Mouse (Mus musculus) spleen, postnatal 36 days (tissue): ENCODE measurements around the gene Fam102a.

Source experiments
- DNase-seq, 2 experiments: peaks; one replicate each; pipeline ENCODE4 v3.0.0; 2022; ENCODE audit warnings: low spot score in 2 of 2, mixed read lengths in 1 of 2

Fam102a gene

GRCm38 (mm10) chr2:32514335-32514734, 20.8 kb upstream of the Fam102a start:
- no peak for DNase-seq

GRCm38 (mm10) chr2:32517233-32517867, 17.8 kb upstream of the Fam102a start:
- DNase-seq, result no peak

- DNase-seq, result no peak
Observed at GRCm38 (mm10) chr2:32520034-32520990, 14.8 kb upstream of the Fam102a start.

- DNase-seq, result no peak
Observed at GRCm38 (mm10) chr2:32524536-32525031, 10.5 kb upstream of the Fam102a start.

- no peak for DNase-seq
Observed at GRCm38 (mm10) chr2:32525816-32526215, 9.3 kb upstream of the Fam102a start.

GRCm38 (mm10) chr2:32527468-32527966, 7.6 kb upstream of the Fam102a start:
- no peak for DNase-seq

GRCm38 (mm10) chr2:32528326-32528725, 6.8 kb upstream of the Fam102a start:
- no peak for DNase-seq

GRCm38 (mm10) chr2:32530479-32530878, 4.7 kb upstream of the Fam102a start:
- DNase-seq, result no peak

- DNase-seq, result no peak
Observed at GRCm38 (mm10) chr2:32533163-32533562, 2.0 kb upstream of the Fam102a start.

GRCm38 (mm10) chr2:32534061-32534732, 935 bp upstream of the Fam102a start:
- peak; percentile 51 to 60 for DNase-seq

- DNase-seq, result peak; percentile 76 to 79
Observed at GRCm38 (mm10) chr2:32535501-32535991, 414 bp downstream of the Fam102a start.

GRCm38 (mm10) chr2:32536086-32536633, 1.0 kb downstream of the Fam102a start:
- DNase-seq, result peak in 1 of 2 experiments; percentile 30

- DNase-seq, result peak; percentile 59 to 63
Observed at GRCm38 (mm10) chr2:32536634-32537359, 1.7 kb downstream of the Fam102a start.

GRCm38 (mm10) chr2:32537360-32537905, 2.3 kb downstream of the Fam102a start:
- DNase-seq, result peak; percentile 68 to 79

- no peak for DNase-seq
Observed at GRCm38 (mm10) chr2:32537941-32538340, 2.8 kb downstream of the Fam102a start.

- DNase-seq, result no peak
Observed at GRCm38 (mm10) chr2:32538461-32538860, 3.3 kb downstream of the Fam102a start.

GRCm38 (mm10) chr2:32539452-32539981, 4.4 kb downstream of the Fam102a start:
- DNase-seq, result no peak

GRCm38 (mm10) chr2:32541333-32541908, 6.3 kb downstream of the Fam102a start:
- DNase-seq, result no peak

GRCm38 (mm10) chr2:32541986-32542573, 6.9 kb downstream of the Fam102a start:
- DNase-seq, result peak; percentile 57 to 60
